Mouse (Mus musculus): ENCODE measurements around the gene Bcar1. TPM values are rescaled to one million over a fixed set of nuclear protein-coding genes. Genes with fewer than 3 reads are reported as not detected.

Bcar1 gene
- 5.6 and 6.7 TPM in 2 replicates for polyA plus RNA-seq (2012; rRNA removed)
- polyA plus RNA-seq (2014; fragmentation: Nextera tagmentation; extraction: Ambion mirVana), result 4.3 and 4.9 TPM in 2 replicates

DNA sequence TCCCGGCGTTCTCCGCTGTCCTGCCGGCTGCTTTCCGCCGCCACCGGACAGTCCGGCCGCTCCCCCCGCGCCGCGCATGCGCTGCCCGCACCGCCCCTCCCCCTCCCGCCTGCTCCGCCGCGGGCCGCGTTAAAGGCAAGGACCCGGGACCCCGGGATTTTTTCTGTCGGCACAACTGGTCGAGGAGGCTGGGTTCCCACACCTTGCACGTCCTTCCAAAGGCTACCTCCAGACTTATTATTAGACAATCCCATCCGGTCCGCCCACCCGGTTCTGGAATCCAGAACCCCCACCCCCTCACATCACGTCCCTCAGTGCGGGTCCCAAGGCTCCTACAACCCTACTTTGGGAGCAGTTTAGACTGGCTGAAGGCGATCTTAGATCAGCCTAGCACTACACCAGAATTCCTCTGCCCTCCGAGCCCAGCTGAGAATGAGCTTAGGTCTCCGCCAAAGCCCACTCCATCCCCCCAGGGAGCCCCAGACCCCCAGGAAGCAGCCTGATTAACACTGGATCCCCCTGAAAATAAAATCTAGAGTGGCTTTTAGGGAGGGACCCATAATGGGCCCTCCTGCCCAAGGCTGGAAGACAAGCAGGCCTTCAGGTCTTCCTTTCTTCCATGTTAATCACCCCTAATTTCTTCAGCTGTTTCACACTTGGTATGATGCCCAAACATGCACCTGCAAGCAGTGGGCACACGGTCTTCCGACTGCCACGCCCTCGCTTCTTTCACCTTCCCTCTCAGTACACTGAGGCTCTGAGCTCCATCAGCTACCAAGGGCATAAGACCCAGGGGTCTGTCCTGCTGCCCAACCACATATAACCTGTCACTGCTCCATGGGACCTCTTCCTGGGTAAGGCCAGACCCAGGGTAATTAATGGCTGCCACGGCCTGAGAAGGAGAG, at the start of gene Bcar1:
TSS of gene Bcar1 (minus strand) at position 18 of the 905 bp plus-strand sequence.
- Histone ChIP-seq H3K27me3 (ENCODE audit: control insufficient read depth, insufficient read depth, low read length) (peaks cover 35% of the 10 kb centered on the region), H3K4me2 (ENCODE audit: low read depth) (peak within 1 kb of the TSS; percentile 58), H3K4me1 (replicated peaks; ENCODE audit: control insufficient read depth in 2 of 2, insufficient read depth in 2 of 2, low read length in 1 of 2) (peaks cover 0 to 12% of the 10 kb centered on the region in 2 experiments; a peak in 1 of 4 replicates), H3K27ac (no peak within 1 kb of the TSS), H3K36me3 (replicated peaks; ENCODE audit: control insufficient read depth, insufficient read depth, low read depth) (no peaks in the 10 kb centered on the region), H3K9me3 (ENCODE audit: control insufficient read depth, low read length) (no peaks in the 10 kb centered on the region), H3K4me3 (ENCODE audit: insufficient read depth in 1 of 2, low read depth in 2 of 2, low read length in 2 of 2) (peak within 1 kb of the TSS; percentile 53 to 54), H3K9ac (replicated peaks) (peak within 1 kb of the TSS; percentile 31)
- ATAC-seq (ENCODE audit: insufficient read depth), result peak; percentile 16; the same call in 1 of the 2 replicates
- peak in 1 of 3 experiments; percentile 9 for DNase-seq (ENCODE audit: low read depth in 3 of 3, low spot score in 3 of 3)
- 9% methylated on average over 36 of the region's 40 CpGs for WGBS (ENCODE audit: insufficient replicate concordance)
- TF ChIP-seq EP300 (IDR thresholded peaks at IDR 0.05; ENCODE audit: low read depth), result no peak
- TF ChIP-seq CTCF (IDR thresholded peaks at IDR 0.05; ENCODE audit: low read depth), result no peak

DNA sequence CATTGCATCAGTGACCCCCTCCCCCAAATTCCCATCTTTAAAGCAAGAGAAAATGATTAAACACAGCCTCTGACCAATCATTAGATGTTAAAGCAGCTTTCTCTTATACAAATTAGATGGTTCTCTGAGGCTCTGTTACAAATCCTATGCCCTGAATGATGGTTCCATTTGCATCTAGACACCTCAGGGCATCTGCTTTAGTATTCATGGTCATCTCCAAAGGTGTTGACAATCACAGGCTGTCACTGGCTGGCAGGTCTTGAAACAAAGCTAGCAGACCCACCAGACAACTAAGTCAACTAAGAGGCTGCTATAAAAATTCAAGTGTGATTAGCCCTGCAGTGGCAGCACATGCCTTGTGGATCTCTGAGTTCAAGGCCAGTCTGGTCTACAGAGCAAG, 46.0 kb upstream of the Bcar1 start:
- no peak for DNase-seq (ENCODE audit: low read depth in 3 of 3, low spot score in 3 of 3)
- H3K36me3 ChIP-seq (replicated peaks; ENCODE audit: control insufficient read depth, insufficient read depth, low read depth), result no peaks in the 10 kb centered on the region; the same call in 1 of the 2 replicates
- 0 out of 4 replicates have a peak, but pooled peaks cover 0 to 2% of the 10 kb centered on the region in 2 experiments for H3K4me1 ChIP-seq (replicated peaks; ENCODE audit: control insufficient read depth in 2 of 2, insufficient read depth in 2 of 2, low read length in 1 of 2)
- no peak overlapping the region for H3K4me2 ChIP-seq (ENCODE audit: low read depth)
- no peaks in the 10 kb centered on the region for H3K9me3 ChIP-seq (ENCODE audit: control insufficient read depth, low read length)
- H3K4me3 ChIP-seq (ENCODE audit: insufficient read depth in 1 of 2, low read depth in 2 of 2, low read length in 2 of 2), result no peak overlapping the region
- no peak overlapping the region for H3K27ac ChIP-seq
- TF ChIP-seq EP300 (IDR thresholded peaks at IDR 0.05; ENCODE audit: low read depth) (no peak), CTCF (IDR thresholded peaks at IDR 0.05; ENCODE audit: low read depth) (no peak)
- H3K9ac ChIP-seq (replicated peaks), result no peak overlapping the region
- H3K27me3 ChIP-seq (ENCODE audit: control insufficient read depth, insufficient read depth, low read length), result no peaks in the 10 kb centered on the region
- no peak for ATAC-seq (ENCODE audit: insufficient read depth)

DNA sequence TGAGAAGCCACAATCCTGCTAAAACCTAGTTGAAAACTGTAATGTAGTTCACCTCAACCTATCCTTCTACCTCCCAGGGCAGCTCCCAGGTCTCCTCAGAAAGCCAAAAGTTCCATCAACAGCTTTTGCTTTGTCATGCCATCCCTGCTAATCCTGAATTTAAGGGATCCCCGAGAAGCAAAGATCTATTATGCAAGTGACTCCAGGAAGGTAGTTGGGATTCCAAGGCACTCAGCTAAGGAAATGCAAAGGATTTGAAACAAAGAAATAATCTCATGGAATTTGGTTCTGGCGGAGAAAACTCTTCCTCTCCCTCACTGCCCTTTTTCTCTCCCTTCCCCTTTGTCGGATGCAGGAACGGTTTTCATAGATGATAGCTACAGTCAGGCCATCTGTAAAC, 45.6 kb upstream of the Bcar1 start:
- no peaks in the 10 kb centered on the region for H3K27me3 ChIP-seq (ENCODE audit: control insufficient read depth, insufficient read depth, low read length)
- H3K4me1 ChIP-seq (replicated peaks; ENCODE audit: control insufficient read depth in 2 of 2, insufficient read depth in 2 of 2, low read length in 1 of 2), result 0 out of 4 replicates have a peak, but pooled peaks cover 0 to 2% of the 10 kb centered on the region in 2 experiments
- ATAC-seq (ENCODE audit: insufficient read depth) (no peak), DNase-seq (ENCODE audit: low read depth in 3 of 3, low spot score in 3 of 3) (no peak)
- WGBS (ENCODE audit: insufficient replicate concordance), result 70% methylated on average over 4 of the region's 4 CpGs
- TF ChIP-seq EP300 (IDR thresholded peaks at IDR 0.05; ENCODE audit: low read depth) (no peak), CTCF (IDR thresholded peaks at IDR 0.05; ENCODE audit: low read depth) (no peak)
- H3K4me2 ChIP-seq (ENCODE audit: low read depth), result no peak overlapping the region
- no peak overlapping the region for H3K27ac ChIP-seq
- H3K4me3 ChIP-seq (ENCODE audit: insufficient read depth in 1 of 2, low read depth in 2 of 2, low read length in 2 of 2), result no peak overlapping the region
- no peaks in the 10 kb centered on the region for H3K9me3 ChIP-seq (ENCODE audit: control insufficient read depth, low read length)
- no peak overlapping the region for H3K9ac ChIP-seq (replicated peaks)
- H3K36me3 ChIP-seq (replicated peaks; ENCODE audit: control insufficient read depth, insufficient read depth, low read depth), result no peaks in the 10 kb centered on the region; the same call in 1 of the 2 replicates

DNA sequence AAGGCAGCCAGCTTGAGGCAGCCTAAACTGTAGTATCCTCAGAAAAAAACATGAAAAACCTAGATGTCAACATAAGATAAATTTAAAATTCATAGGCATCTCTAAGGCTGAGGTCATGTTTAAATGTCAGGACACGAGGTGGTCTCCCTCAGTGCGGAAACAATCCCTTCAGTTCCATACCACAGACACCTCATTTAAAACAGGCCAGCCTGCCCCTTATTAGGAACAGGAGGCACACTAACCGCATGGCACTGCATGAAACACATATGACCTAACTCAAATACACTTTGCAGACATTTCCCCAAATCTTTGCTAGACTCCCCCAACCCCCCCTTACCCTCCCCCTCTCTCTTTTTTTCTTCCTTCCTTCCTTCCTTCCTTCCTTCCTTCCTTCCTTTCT, 44.9 kb upstream of the Bcar1 start:
- no peaks in the 10 kb centered on the region for H3K36me3 ChIP-seq (replicated peaks; ENCODE audit: control insufficient read depth, insufficient read depth, low read depth)
- H3K27me3 ChIP-seq (ENCODE audit: control insufficient read depth, insufficient read depth, low read length), result no peaks in the 10 kb centered on the region
- no peak overlapping the region for H3K4me2 ChIP-seq (ENCODE audit: low read depth)
- 0 out of 4 replicates have a peak, but pooled peaks cover 0 to 2% of the 10 kb centered on the region in 2 experiments for H3K4me1 ChIP-seq (replicated peaks; ENCODE audit: control insufficient read depth in 2 of 2, insufficient read depth in 2 of 2, low read length in 1 of 2)
- H3K9me3 ChIP-seq (ENCODE audit: control insufficient read depth, low read length), result no peaks in the 10 kb centered on the region
- WGBS (ENCODE audit: insufficient replicate concordance), result 75% methylated on average over 3 of the region's 3 CpGs
- no peak overlapping the region for H3K9ac ChIP-seq (replicated peaks)
- H3K27ac ChIP-seq, result no peak overlapping the region
- no peak for TF ChIP-seq EP300 (IDR thresholded peaks at IDR 0.05; ENCODE audit: low read depth)
- TF ChIP-seq CTCF (IDR thresholded peaks at IDR 0.05; ENCODE audit: low read depth), result no peak
- no peak overlapping the region for H3K4me3 ChIP-seq (ENCODE audit: insufficient read depth in 1 of 2, low read depth in 2 of 2, low read length in 2 of 2)
- ATAC-seq (ENCODE audit: insufficient read depth) (no peak), DNase-seq (ENCODE audit: low read depth in 3 of 3, low spot score in 3 of 3) (no peak)

DNA sequence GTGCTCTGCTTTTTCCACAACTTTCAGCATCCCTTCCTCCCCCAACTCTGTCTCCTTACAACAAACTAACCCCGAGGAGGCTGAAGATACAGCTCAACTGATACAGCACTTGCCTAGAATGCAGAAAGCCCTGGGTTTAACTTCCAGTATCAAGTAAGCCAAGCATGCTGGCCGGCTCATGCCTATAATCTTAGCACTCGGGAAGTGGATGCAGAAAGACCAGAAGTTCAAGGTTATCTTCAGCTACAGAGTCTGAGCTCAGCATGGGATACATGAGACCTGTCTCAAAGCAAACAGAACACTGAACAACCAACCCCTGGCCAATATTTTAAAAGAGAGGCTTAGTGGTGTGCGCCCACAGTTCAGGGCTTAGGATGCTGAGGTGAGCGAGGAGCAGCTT, 44.5 kb upstream of the Bcar1 start:
- ATAC-seq (ENCODE audit: insufficient read depth), result no peak
- H3K4me1 ChIP-seq (replicated peaks; ENCODE audit: control insufficient read depth in 2 of 2, insufficient read depth in 2 of 2, low read length in 1 of 2), result 0 out of 4 replicates have a peak, but pooled peaks cover 0 to 2% of the 10 kb centered on the region in 2 experiments
- no peaks in the 10 kb centered on the region for H3K27me3 ChIP-seq (ENCODE audit: control insufficient read depth, insufficient read depth, low read length)
- H3K4me2 ChIP-seq (ENCODE audit: low read depth), result no peak overlapping the region
- TF ChIP-seq CTCF (IDR thresholded peaks at IDR 0.05; ENCODE audit: low read depth) (no peak), EP300 (IDR thresholded peaks at IDR 0.05; ENCODE audit: low read depth) (no peak)
- DNase-seq (ENCODE audit: low read depth in 3 of 3, low spot score in 3 of 3), result no peak
- no peak overlapping the region for H3K4me3 ChIP-seq (ENCODE audit: insufficient read depth in 1 of 2, low read depth in 2 of 2, low read length in 2 of 2)
- no peak overlapping the region for H3K9ac ChIP-seq (replicated peaks)
- no peaks in the 10 kb centered on the region for H3K9me3 ChIP-seq (ENCODE audit: control insufficient read depth, low read length)
- 72% methylated on average over 5 of the region's 5 CpGs for WGBS (ENCODE audit: insufficient replicate concordance)
- H3K27ac ChIP-seq, result no peak overlapping the region
- H3K36me3 ChIP-seq (replicated peaks; ENCODE audit: control insufficient read depth, insufficient read depth, low read depth), result no peaks in the 10 kb centered on the region
